Mouse (Mus musculus): Measurements from ENCODE around the gene Phf10. TPM values are rescaled to one million over a fixed set of nuclear protein-coding genes. Genes with fewer than 3 reads are reported as not detected.
A peak's percentile ranks its signal among the peaks of the same experiment; 100 is the strongest.
"Not testable (repeated sequence)": the region's sequence is repeated elsewhere in the genome, so short reads cannot be mapped to it uniquely, and the experiment has no call there.

Gene Phf10
- polyA plus RNA-seq, 1 experiment from 2014 or later, result 28.5 TPM

DNA sequence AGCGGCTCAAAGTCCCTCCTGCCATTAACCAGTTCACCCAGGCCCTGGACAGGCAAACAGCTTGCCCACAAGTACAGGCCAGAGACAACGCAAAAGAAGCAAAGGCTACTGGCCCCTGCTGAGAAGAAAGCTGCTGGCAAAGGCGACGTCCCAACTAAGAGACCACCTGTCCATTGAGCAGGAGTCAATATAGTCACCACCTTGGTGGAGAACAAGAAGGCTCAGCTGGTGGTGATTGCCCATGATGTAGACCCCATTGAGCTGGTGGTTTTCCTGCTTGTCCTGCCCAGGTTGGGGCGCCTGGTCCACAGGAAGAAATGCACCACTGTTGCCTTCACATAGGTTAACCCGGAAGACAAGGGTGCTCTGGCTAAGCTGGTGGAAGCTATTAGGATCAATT lies 18.9 kb downstream of the Phf10 start:
- H3K9ac ChIP-seq, result peak overlapping the region; percentile 92

DNA sequence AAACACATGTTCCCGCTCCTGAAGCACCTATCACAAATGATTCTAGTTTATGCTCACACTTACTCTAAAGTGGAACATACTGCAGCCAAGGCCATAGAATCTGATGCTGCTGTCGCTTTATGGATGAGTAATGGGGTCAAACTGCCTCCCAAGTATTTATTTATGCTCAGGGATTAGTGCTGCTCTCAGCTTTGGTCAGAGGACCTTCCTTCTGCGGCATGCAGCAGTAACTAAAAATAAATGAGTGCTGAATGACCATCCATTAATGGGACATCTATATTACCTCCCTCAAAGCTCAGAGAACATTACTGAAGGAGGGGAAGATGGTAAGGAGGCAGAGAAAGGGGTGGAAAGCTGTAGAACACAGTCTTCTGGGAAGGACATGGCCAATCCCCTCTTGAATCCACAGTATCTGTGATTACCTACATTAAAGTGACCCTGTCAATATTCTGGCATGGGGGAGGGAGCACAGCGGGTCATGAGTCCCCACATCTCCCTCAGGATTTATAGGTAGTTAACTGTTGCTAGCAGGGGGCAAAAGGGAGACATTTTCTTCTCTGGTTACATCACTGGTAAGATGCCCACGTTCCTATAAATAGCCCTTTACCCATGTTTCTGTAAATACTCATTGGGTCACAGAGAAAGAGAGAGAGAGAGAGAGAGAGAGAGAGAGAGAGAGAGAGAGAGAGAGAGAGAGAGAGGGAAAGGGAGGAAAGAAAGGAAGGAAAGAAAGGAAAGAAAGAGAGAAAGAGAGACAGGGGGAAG lies 25.1 kb downstream of the Phf10 start:
- H3K9me3 ChIP-seq (replicated peaks), result no peaks in the 10 kb centered on the region
- ATAC-seq (ENCODE audit: insufficient number of reproducible peaks, low FRiP score), result no peak
- no peak overlapping the region for H3K4me3 ChIP-seq
- no peak overlapping the region for H3K9ac ChIP-seq
- H3K36me3 ChIP-seq, result no peaks in the 10 kb centered on the region
- H3K4me2 ChIP-seq, result no peak overlapping the region
- 60% methylated on average over 5 of the region's 5 CpGs for WGBS
- no peak overlapping the region for H3K27ac ChIP-seq (ENCODE audit: poor library complexity, severe bottlenecking)
- H3K27me3 ChIP-seq (replicated peaks), result no peaks in the 10 kb centered on the region
- no peaks in the 10 kb centered on the region for H3K4me1 ChIP-seq (replicated peaks)

More for the DNA sequence above, 18.9 kb downstream of the Phf10 start:
- H3K27me3 ChIP-seq (replicated peaks); H3K27ac ChIP-seq (ENCODE audit: poor library complexity, severe bottlenecking); ATAC-seq (ENCODE audit: insufficient number of reproducible peaks, low FRiP score); H3K9me3 ChIP-seq (replicated peaks): not testable (repeated sequence)
- peaks cover 16% of the 10 kb centered on the region for H3K4me1 ChIP-seq (replicated peaks)
- H3K4me2 ChIP-seq, result peak overlapping the region; percentile 96
- H3K4me3 ChIP-seq, result peak overlapping the region; percentile 95
- WGBS, result 68% methylated on average over 6 of the region's 6 CpGs
- H3K36me3 ChIP-seq, result peaks cover 10% of the 10 kb centered on the region

DNA sequence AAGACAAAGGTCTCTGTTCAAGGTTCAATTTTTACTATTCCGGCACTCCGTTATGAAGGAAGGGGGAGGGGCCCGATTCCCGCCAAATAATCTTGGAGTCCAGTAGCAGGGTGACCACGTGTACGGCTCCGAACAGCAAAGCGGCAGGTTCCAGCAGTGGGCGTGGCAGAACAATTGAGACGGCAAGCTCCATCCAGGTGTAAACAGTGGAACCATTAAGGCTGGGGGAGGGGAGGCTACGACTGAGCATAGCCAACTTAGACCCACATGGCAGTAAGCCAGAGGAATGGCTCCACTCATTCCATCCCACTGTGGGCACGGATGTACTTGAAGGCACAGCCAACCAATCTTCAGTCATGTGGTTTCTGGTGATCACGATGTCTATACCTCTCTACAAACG lies 25.8 kb downstream of the Phf10 start:
- H3K27ac ChIP-seq (ENCODE audit: poor library complexity, severe bottlenecking); H3K9ac ChIP-seq; H3K36me3 ChIP-seq; H3K4me1 ChIP-seq (replicated peaks); H3K4me2 ChIP-seq; H3K27me3 ChIP-seq (replicated peaks); ATAC-seq (ENCODE audit: insufficient number of reproducible peaks, low FRiP score); H3K9me3 ChIP-seq (replicated peaks); H3K4me3 ChIP-seq: not testable (repeated sequence)
- 81% methylated on average over 14 of the region's 14 CpGs for WGBS

DNA sequence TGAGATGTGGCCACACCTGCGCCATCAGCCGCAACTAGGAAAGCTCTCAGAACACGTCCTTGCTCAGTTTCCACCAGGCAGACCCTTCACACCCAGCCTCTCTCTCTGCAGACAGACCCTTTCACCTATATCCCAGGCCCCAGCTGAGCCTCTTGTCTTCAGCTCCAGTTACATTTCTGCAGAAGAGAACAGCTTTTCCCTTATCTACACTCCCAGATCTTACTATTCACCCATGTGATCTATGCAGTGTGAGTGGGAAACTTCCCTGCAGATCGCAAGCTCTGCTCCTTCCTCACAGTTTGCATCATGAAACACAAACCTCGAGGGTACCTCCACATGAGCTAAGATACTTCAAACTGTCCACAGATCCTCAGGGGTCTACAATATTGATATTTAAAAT lies 29.6 kb downstream of the Phf10 start:
- H3K9me3 ChIP-seq (replicated peaks), result no peaks in the 10 kb centered on the region
- no peak overlapping the region for H3K4me3 ChIP-seq
- no peaks in the 10 kb centered on the region for H3K4me1 ChIP-seq (replicated peaks)
- no peaks in the 10 kb centered on the region for H3K27me3 ChIP-seq (replicated peaks)
- H3K27ac ChIP-seq (ENCODE audit: poor library complexity, severe bottlenecking), result no peak overlapping the region
- H3K4me2 ChIP-seq, result no peak overlapping the region
- 75% methylated on average over 5 of the region's 5 CpGs for WGBS
- no peak for ATAC-seq (ENCODE audit: insufficient number of reproducible peaks, low FRiP score)
- no peak overlapping the region for H3K9ac ChIP-seq
- no peaks in the 10 kb centered on the region for H3K36me3 ChIP-seq

DNA sequence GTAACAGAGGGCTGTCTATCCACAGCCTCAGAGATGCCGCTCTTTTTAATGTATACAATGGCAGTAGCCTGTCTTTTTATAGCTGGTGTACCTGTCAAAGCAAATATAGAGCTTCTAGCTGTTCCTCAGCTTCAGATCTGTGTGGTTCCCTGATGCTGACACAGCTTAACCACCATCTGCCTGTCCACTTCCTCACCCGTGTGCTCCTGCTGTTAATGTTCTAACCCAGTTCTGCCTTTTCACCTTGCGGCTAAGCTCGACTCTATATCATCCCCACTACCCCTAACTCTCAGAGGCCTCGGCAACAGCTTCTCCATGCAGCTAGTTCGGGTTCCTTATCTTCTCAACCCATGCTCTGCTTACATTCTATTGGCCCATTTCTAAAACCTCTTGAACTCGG lies 30.4 kb downstream of the Phf10 start:
- H3K9ac ChIP-seq, result no peak overlapping the region
- H3K27ac ChIP-seq (ENCODE audit: poor library complexity, severe bottlenecking), result no peak overlapping the region
- WGBS, result 67% methylated on average over 7 of the region's 7 CpGs
- no peak overlapping the region for H3K4me3 ChIP-seq
- H3K36me3 ChIP-seq, result no peaks in the 10 kb centered on the region
- H3K27me3 ChIP-seq (replicated peaks), result no peaks in the 10 kb centered on the region
- no peak overlapping the region for H3K4me2 ChIP-seq
- H3K4me1 ChIP-seq (replicated peaks), result no peaks in the 10 kb centered on the region
- no peaks in the 10 kb centered on the region for H3K9me3 ChIP-seq (replicated peaks)
- no peak for ATAC-seq (ENCODE audit: insufficient number of reproducible peaks, low FRiP score)

DNA sequence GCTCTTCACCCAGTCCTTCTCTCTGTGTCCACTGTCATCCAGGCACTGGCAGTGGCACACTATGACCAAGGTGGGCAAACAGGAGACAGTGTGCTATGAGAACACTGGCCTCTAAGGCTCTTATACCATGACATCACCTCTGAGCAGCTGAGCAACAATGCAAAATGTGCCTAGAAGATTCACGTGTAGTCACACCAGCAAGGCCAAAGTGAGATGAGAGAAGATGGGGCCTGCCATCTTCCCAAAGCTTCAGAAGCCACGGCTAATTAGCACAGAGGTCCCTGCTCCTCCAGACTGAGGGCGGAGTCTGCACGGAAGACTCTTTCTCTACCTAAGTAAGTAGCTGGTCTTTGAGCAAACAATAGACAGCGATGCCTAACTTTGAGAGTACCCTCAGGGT lies 32.4 kb downstream of the Phf10 start:
- WGBS, result 74% methylated on average over 5 of the region's 5 CpGs
- H3K4me1 ChIP-seq (replicated peaks), result no peaks in the 10 kb centered on the region
- no peak overlapping the region for H3K27ac ChIP-seq (ENCODE audit: poor library complexity, severe bottlenecking)
- H3K9ac ChIP-seq, result no peak overlapping the region
- H3K36me3 ChIP-seq, result no peaks in the 10 kb centered on the region
- H3K4me3 ChIP-seq, result no peak overlapping the region
- no peaks in the 10 kb centered on the region for H3K27me3 ChIP-seq (replicated peaks)
- no peaks in the 10 kb centered on the region for H3K9me3 ChIP-seq (replicated peaks)
- no peak for ATAC-seq (ENCODE audit: insufficient number of reproducible peaks, low FRiP score)
- no peak overlapping the region for H3K4me2 ChIP-seq

DNA sequence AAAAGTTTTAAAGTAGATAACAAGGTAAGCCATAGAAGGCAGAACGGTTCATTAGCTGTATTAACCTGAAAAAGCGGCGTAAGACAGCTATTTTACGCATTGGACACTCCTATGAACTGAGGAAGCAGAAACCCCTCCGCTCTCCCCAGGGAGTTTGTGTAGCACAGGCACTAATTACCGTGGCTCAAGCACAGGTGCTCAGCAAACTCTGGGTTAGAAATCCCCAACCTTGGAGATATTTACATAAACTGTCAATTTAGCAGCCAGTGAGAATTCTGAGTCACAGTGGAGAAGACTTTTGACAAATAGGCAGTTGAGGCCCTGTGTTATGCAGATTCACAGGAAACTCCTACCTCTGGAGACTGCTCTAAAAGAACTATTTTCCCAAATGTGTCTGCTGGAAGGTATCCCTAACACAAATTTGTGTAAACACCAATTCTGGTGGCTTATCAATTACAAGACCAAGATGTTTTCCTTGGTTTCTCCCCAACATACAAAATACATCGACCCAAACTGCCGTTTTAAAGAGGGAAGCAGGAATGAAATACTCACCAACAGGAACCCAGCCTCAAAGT lies 33.3 kb downstream of the Phf10 start:
- no peak overlapping the region for H3K27ac ChIP-seq (ENCODE audit: poor library complexity, severe bottlenecking)
- no peaks in the 10 kb centered on the region for H3K9me3 ChIP-seq (replicated peaks)
- H3K36me3 ChIP-seq, result no peaks in the 10 kb centered on the region
- no peak overlapping the region for H3K4me2 ChIP-seq
- 81% methylated on average over 8 of the region's 8 CpGs for WGBS
- H3K4me3 ChIP-seq, result no peak overlapping the region
- H3K9ac ChIP-seq, result no peak overlapping the region
- H3K4me1 ChIP-seq (replicated peaks), result no peaks in the 10 kb centered on the region
- H3K27me3 ChIP-seq (replicated peaks), result no peaks in the 10 kb centered on the region
- ATAC-seq (ENCODE audit: insufficient number of reproducible peaks, low FRiP score), result no peak

DNA sequence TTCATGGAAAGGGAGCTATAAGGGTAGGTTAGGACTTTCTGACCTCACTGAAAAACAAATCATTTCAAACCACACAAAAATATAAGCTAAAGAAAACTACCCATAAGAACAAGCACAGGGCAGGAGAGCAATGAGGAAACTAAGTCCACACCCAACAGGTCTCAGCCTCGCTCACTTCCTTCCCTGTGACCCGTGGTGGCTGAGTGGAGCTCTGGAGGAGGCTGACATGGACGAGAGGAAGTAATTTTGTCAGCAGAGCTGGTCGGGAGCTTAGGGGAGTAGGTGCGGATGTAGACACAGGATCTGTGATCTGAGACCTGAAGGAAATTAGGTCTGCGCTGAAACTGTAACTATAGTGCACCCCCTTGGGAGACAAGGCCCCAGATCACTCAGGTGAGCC lies 39.5 kb downstream of the Phf10 start:
- Histone ChIP-seq H3K4me2 (no peak overlapping the region), H3K4me3 (no peak overlapping the region), H3K9me3 (replicated peaks) (no peaks in the 10 kb centered on the region), H3K27ac (ENCODE audit: poor library complexity, severe bottlenecking) (no peak overlapping the region), H3K4me1 (replicated peaks) (no peaks in the 10 kb centered on the region), H3K9ac (no peak overlapping the region), H3K27me3 (replicated peaks) (peaks cover 11% of the 10 kb centered on the region), H3K36me3 (no peaks in the 10 kb centered on the region)
- 56% methylated on average over 6 of the region's 6 CpGs for WGBS
- ATAC-seq (ENCODE audit: insufficient number of reproducible peaks, low FRiP score), result no peak

DNA sequence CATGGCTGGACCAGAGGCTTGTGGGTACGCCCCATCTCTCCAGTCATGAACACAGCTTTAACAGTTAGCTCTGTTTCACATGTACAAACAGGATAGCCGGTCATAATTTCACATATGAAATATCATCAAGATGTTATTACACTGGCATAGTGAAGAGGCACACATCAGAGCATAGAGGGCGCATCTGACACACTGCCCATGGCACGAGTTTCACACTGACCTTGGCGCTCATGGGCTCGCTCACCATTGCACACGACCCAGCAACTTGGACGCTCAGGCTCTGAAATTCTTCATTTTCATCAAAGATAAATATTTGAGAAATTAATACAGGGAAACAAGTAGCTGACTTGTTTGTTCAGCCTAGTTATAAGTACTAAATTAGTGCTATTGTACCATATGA lies 43.2 kb downstream of the Phf10 start:
- Histone ChIP-seq H3K4me3 (no peak overlapping the region), H3K27me3 (replicated peaks) (peaks cover 11% of the 10 kb centered on the region), H3K4me1 (replicated peaks) (no peaks in the 10 kb centered on the region), H3K27ac (ENCODE audit: poor library complexity, severe bottlenecking) (no peak overlapping the region), H3K9me3 (replicated peaks) (no peaks in the 10 kb centered on the region), H3K4me2 (no peak overlapping the region), H3K9ac (no peak overlapping the region), H3K36me3 (no peaks in the 10 kb centered on the region)
- no peak for ATAC-seq (ENCODE audit: insufficient number of reproducible peaks, low FRiP score)
- 85% methylated on average over 8 of the region's 8 CpGs for WGBS

DNA sequence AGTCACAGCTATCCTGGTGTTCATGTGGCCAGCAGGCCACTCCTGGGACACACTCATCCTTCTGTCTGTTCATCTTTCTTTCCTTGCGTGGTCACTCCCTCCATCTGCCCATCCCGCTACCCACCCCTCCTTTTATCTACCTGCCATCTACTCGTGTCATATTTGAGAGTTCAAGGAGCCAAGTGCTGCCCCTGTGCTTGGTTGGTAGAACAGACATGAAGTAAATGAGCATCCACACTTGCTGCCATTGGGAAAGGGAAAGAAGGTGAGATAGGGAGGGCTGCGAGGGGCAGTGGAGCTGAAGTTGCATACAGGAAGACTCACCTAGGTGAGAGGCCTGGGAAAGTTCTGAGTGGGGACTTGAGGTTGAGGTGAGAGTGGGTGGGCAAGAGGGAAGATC lies 46.7 kb downstream of the Phf10 start:
- Histone ChIP-seq H3K4me3 (no peak overlapping the region), H3K27ac (ENCODE audit: poor library complexity, severe bottlenecking) (no peak overlapping the region), H3K27me3 (replicated peaks) (peaks cover 6% of the 10 kb centered on the region; the same call in 1 of the 2 replicates), H3K9ac (no peak overlapping the region), H3K4me1 (replicated peaks) (no peaks in the 10 kb centered on the region), H3K36me3 (no peaks in the 10 kb centered on the region), H3K9me3 (replicated peaks) (no peaks in the 10 kb centered on the region), H3K4me2 (no peak overlapping the region)
- no peak for ATAC-seq (ENCODE audit: insufficient number of reproducible peaks, low FRiP score)
- WGBS, result 79% methylated on average over 4 of the region's 4 CpGs

DNA sequence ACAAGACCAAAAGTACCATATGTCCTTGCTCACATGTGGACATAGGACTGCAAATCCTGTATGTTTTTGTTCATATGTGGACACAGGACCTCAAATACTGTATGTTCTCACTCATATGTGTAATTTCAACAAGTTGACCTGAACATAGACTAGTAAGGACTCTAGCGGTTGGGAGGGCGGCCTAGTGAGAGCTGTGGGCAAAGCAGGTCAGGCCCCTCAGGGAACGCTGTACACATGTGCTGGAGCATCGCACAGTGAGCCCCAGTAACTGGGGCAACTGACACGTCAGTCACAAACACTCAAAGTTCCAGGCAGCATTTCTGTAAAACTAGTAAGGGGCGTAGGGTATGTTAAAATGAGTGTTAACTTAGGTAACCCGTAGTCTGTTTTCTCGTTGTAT lies 48.1 kb downstream of the Phf10 start:
- no peak overlapping the region for H3K9ac ChIP-seq
- H3K4me2 ChIP-seq, result no peak overlapping the region
- H3K27ac ChIP-seq (ENCODE audit: poor library complexity, severe bottlenecking), result no peak overlapping the region
- H3K4me1 ChIP-seq (replicated peaks), result no peaks in the 10 kb centered on the region
- H3K4me3 ChIP-seq, result no peak overlapping the region
- ATAC-seq (ENCODE audit: insufficient number of reproducible peaks, low FRiP score), result no peak
- WGBS, result 84% methylated on average over 8 of the region's 8 CpGs
- no peaks in the 10 kb centered on the region for H3K9me3 ChIP-seq (replicated peaks)
- H3K36me3 ChIP-seq, result no peaks in the 10 kb centered on the region
- H3K27me3 ChIP-seq (replicated peaks), result 0 out of 2 replicates have a peak, but pooled peaks cover 3% of the 10 kb centered on the region

DNA sequence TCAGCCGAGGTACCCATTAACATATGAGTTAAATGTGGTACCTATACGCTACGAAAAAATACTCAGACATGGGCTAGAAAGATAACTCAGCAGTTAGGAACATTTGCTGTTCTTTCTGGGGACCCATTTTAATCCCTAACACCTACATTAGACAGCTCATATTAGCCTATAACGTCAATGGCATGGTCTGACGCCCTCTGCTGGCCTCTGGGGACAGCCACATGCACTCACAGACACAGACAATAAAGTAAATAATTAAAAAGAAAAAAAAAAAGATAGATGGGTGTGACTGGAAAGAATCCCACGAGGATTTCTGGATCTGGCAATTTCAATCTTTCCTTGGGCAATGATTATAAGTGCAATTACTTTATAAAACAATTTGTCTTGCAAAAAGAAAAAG lies 48.7 kb downstream of the Phf10 start:
- Histone ChIP-seq H3K4me1 (replicated peaks) (no peaks in the 10 kb centered on the region), H3K4me2 (no peak overlapping the region), H3K4me3 (no peak overlapping the region), H3K36me3 (no peaks in the 10 kb centered on the region), H3K27me3 (replicated peaks) (peaks cover 7% of the 10 kb centered on the region), H3K9ac (no peak overlapping the region), H3K27ac (ENCODE audit: poor library complexity, severe bottlenecking) (no peak overlapping the region), H3K9me3 (replicated peaks) (no peaks in the 10 kb centered on the region)
- ATAC-seq (ENCODE audit: insufficient number of reproducible peaks, low FRiP score), result no peak
- 50% methylated on average over 6 of the region's 6 CpGs for WGBS

Measured in heart, embryonic 12.5 days (tissue).